8 mouse cellular contexts compared by ENCODE assay signal in the genomic region with DNA sequence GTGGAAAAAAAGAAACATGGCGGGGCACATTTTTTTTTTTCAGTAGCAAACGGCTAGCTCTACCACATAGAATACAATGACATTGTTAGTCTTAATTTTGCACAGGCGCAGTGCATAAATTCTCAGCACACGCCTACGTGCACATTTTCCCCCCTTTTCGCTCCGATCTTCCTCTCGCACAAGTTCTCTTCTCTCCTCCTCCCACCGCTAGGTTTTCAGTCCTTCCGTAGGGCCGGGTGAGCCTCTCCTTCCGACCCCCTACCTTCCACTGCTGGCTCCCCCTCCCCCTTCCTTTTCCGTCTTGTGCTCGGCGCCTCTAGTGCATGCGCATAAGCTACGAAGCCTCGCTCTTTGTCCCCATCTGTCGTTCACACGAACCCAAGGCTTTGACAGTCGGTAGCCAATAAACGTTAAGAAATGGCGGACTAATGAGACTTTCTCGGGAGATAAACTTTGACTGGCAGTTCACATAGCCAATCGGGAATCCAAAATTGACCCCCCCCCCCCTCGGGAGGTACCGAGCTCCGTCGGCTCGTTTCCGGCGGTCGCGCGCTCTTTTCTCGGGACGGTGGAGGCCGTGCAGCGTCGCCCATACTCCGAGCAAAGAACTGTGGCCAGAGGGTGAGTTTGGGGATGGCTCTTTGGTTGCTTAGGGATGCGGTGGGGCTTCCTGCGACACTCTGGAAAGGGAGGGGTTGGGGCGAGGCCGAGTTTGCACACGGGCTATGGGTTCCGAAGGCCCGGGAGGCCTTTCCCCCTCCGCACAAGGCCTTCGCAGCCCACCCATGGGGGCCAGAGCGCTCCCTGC. TPM values are rescaled to one million over a fixed set of nuclear protein-coding genes. Genes with fewer than 3 reads are reported as not detected.
DNase-seq lines count a peak whose midpoint lies in the region; ATAC-seq lines count a peak whose summit lies in the region.

Gene Nono, plus strand, starts transcription at position 177 of the 808 bp plus-strand sequence.

- DNase-seq in CD4-positive, CD25-positive, alpha-beta regulatory T cell, adult 2 months (ENCODE audit: low read depth, low spot score): peak; percentile 95
- DNase-seq in fat pad, adult 2 months (ENCODE audit: extremely low read depth, low read depth, low spot score): peak; percentile 64
- peak; percentile 92 for DNase-seq in kidney, postnatal 10 days
- peak; percentile 81 to 87 for DNase-seq in natural killer cell, adult 2 months (ENCODE audit: low spot score in 2 of 2)

- H3K27ac ChIP-seq in brown adipose tissue, adult 24 weeks (replicated peaks; ENCODE audit: low read depth, low read length): peak within 1 kb of the TSS; percentile 85
- H3K27ac ChIP-seq in heart, embryonic 13.5 days (replicated peaks): peak within 1 kb of the TSS; percentile 93
- peak within 1 kb of the TSS; percentile 90 for H3K27ac ChIP-seq in liver, embryonic 12.5 days
- H3K27ac ChIP-seq in stomach, embryonic 15.5 days: peak within 1 kb of the TSS; percentile 91

- peak within 1 kb of the TSS; percentile 89 for H3K4me3 ChIP-seq in brown adipose tissue, adult 24 weeks (ENCODE audit: insufficient read depth, low read depth, low read length)
- H3K4me3 ChIP-seq in heart, embryonic 13.5 days: peak within 1 kb of the TSS; percentile 73
- H3K4me3 ChIP-seq in liver, embryonic 12.5 days: peak within 1 kb of the TSS; percentile 74
- H3K4me3 ChIP-seq in stomach, embryonic 15.5 days (replicated peaks): peak within 1 kb of the TSS; percentile 59

- H3K9ac ChIP-seq in heart, embryonic 13.5 days: peak within 1 kb of the TSS; percentile 94
- H3K9ac ChIP-seq in liver, embryonic 12.5 days: peak within 1 kb of the TSS; percentile 83
- H3K9ac ChIP-seq in stomach, embryonic 15.5 days: peak within 1 kb of the TSS; percentile 58

- H3K9me3 ChIP-seq in heart, embryonic 13.5 days: no peaks in the 10 kb centered on the region
- H3K9me3 ChIP-seq in liver, embryonic 12.5 days (replicated peaks): no peaks in the 10 kb centered on the region
- no peaks in the 10 kb centered on the region for H3K9me3 ChIP-seq in stomach, embryonic 15.5 days

- no peaks in the 10 kb centered on the region for H3K4me1 ChIP-seq in brown adipose tissue, adult 24 weeks (ENCODE audit: control insufficient read depth, insufficient read depth, insufficient read length, low read length)
- peaks cover 13% of the 10 kb centered on the region for H3K4me1 ChIP-seq in heart, embryonic 13.5 days
- peaks cover 21% of the 10 kb centered on the region for H3K4me1 ChIP-seq in liver, embryonic 12.5 days
- no peaks in the 10 kb centered on the region for H3K4me1 ChIP-seq in stomach, embryonic 15.5 days

- H3K4me2 ChIP-seq in heart, embryonic 13.5 days: peak within 1 kb of the TSS; percentile 70
- H3K4me2 ChIP-seq in liver, embryonic 12.5 days: peak within 1 kb of the TSS; percentile 67
- peak within 1 kb of the TSS; percentile 44 for H3K4me2 ChIP-seq in stomach, embryonic 15.5 days

- H3K27me3 ChIP-seq in heart, embryonic 13.5 days (replicated peaks): no peaks in the 10 kb centered on the region
- no peaks in the 10 kb centered on the region for H3K27me3 ChIP-seq in liver, embryonic 12.5 days (replicated peaks)
- no peaks in the 10 kb centered on the region for H3K27me3 ChIP-seq in stomach, embryonic 15.5 days (replicated peaks)

- ATAC-seq in heart, embryonic 13.5 days (ENCODE audit: extremely low read depth, insufficient number of reproducible peaks, low FRiP score, low TSS enrichment): peak; percentile 85
- peak; percentile 91 for ATAC-seq in liver, embryonic 12.5 days
- peak; percentile 94 for ATAC-seq in stomach, embryonic 15.5 days (ENCODE audit: insufficient read depth, low FRiP score, low read depth)

- H3K36me3 ChIP-seq in heart, embryonic 13.5 days: peaks cover 21% of the 10 kb centered on the region
- peaks cover 27% of the 10 kb centered on the region for H3K36me3 ChIP-seq in liver, embryonic 12.5 days
- H3K36me3 ChIP-seq in stomach, embryonic 15.5 days: no peaks in the 10 kb centered on the region

- 12% methylated on average over 50 of the region's 51 CpGs for WGBS in heart, embryonic 13.5 days
- 15% methylated on average over 51 of the region's 51 CpGs for WGBS in liver, embryonic 12.5 days (ENCODE audit: insufficient replicate concordance)
- 21% methylated on average over 39 of the region's 51 CpGs for WGBS in stomach, embryonic 15.5 days

RNA-seq across cellular contexts. Expression of gene Nono, which starts in this region (rescaled TPM):
- polyA plus RNA-seq in brown adipose tissue, adult 24 weeks (2012; ENCODE audit: insufficient read depth, insufficient read length, missing spikeins): 67.0 and 71.0 TPM in 2 replicates
- polyA plus RNA-seq in heart, embryonic 13.5 days (2015; fragmentation: Nextera tagmentation; extraction: Ambion mirVana): 236 and 258 TPM in 2 replicates
- 193 and 200 TPM in 2 replicates for polyA plus RNA-seq in liver, embryonic 12.5 days (2016; fragmentation: Nextera tagmentation; extraction: Ambion mirVana)
- 325 and 355 TPM in 2 replicates for polyA plus RNA-seq in stomach, embryonic 15.5 days (2015; fragmentation: Nextera tagmentation; extraction: Ambion mirVana)

Comparison
In these comparisons a context has a peak if more than half of its experiments do, and no peak if none do; other contexts are left out.
1. Peak in every context shown above with its lines: DNase-seq, ATAC-seq, H3K4me3 ChIP-seq and H3K27ac ChIP-seq.